Mouse (Mus musculus): ENCODE results near the gene Trip4. TPM values are rescaled to one million over a fixed set of nuclear protein-coding genes. Genes with fewer than 3 reads are reported as not detected.

Trip4 gene
- polyA plus RNA-seq, 1 experiment: 10.8 TPM

GRCm38 (mm10) chr9:65793506-65793905, 115.1 kb downstream of the Trip4 start:
- H3K4me3 ChIP-seq (ENCODE audit: control insufficient read depth, insufficient read depth, low read length): no peak overlapping the region
- no peaks in the 10 kb centered on the region for H3K36me3 ChIP-seq (ENCODE audit: control insufficient read depth, insufficient read depth, low read length)
- H3K27ac ChIP-seq (ENCODE audit: control insufficient read depth, insufficient read depth, low read length): no peak overlapping the region
- DNase-seq: no peak
- 77% methylated on average over 3 of the region's 3 CpGs for WGBS
- H3K4me1 ChIP-seq (replicated peaks; ENCODE audit: control insufficient read depth, insufficient read depth, low read length): no peaks in the 10 kb centered on the region
- no peak for TF ChIP-seq CTCF (IDR thresholded peaks at IDR 0.05; ENCODE audit: borderline replicate concordance, control insufficient read depth, extremely low read depth, insufficient read depth, low read length, poor library complexity)
- TF ChIP-seq POLR2A (IDR thresholded peaks at IDR 0.05; ENCODE audit: control insufficient read depth, extremely low read depth, insufficient read depth, low read length, poor library complexity): no peak
- no peaks in the 10 kb centered on the region for H3K27me3 ChIP-seq (ENCODE audit: control insufficient read depth, insufficient read depth, low read length)

GRCm38 (mm10) chr9:65793086-65793485, 115.5 kb downstream of the Trip4 start:
- Histone ChIP-seq H3K27ac (ENCODE audit: control insufficient read depth, insufficient read depth, low read length) (no peak overlapping the region), H3K4me1 (replicated peaks; ENCODE audit: control insufficient read depth, insufficient read depth, low read length) (no peaks in the 10 kb centered on the region), H3K27me3 (ENCODE audit: control insufficient read depth, insufficient read depth, low read length) (no peaks in the 10 kb centered on the region), H3K4me3 (ENCODE audit: control insufficient read depth, insufficient read depth, low read length) (no peak overlapping the region), H3K36me3 (ENCODE audit: control insufficient read depth, insufficient read depth, low read length) (no peaks in the 10 kb centered on the region)
- no peak for DNase-seq
- TF ChIP-seq CTCF (IDR thresholded peaks at IDR 0.05; ENCODE audit: borderline replicate concordance, control insufficient read depth, extremely low read depth, insufficient read depth, low read length, poor library complexity): no peak
- no peak for TF ChIP-seq POLR2A (IDR thresholded peaks at IDR 0.05; ENCODE audit: control insufficient read depth, extremely low read depth, insufficient read depth, low read length, poor library complexity)
- WGBS: 92% methylated on average over 3 of the region's 3 CpGs

- Histone ChIP-seq H3K27ac (ENCODE audit: control insufficient read depth, insufficient read depth, low read length) (no peak overlapping the region), H3K4me3 (ENCODE audit: control insufficient read depth, insufficient read depth, low read length) (no peak overlapping the region), H3K36me3 (ENCODE audit: control insufficient read depth, insufficient read depth, low read length) (no peaks in the 10 kb centered on the region), H3K4me1 (replicated peaks; ENCODE audit: control insufficient read depth, insufficient read depth, low read length) (no peaks in the 10 kb centered on the region), H3K27me3 (ENCODE audit: control insufficient read depth, insufficient read depth, low read length) (no peaks in the 10 kb centered on the region)
- no peak for DNase-seq
- TF ChIP-seq CTCF (IDR thresholded peaks at IDR 0.05; ENCODE audit: borderline replicate concordance, control insufficient read depth, extremely low read depth, insufficient read depth, low read length, poor library complexity) (no peak), POLR2A (IDR thresholded peaks at IDR 0.05; ENCODE audit: control insufficient read depth, extremely low read depth, insufficient read depth, low read length, poor library complexity) (no peak)
These were observed 116.7 kb downstream of the Trip4 start for GRCm38 (mm10) chr9:65791846-65792245.

GRCm38 (mm10) chr9:65791106-65791505, 117.5 kb downstream of the Trip4 start:
- 95% methylated on average over 4 of the region's 4 CpGs for WGBS
- no peaks in the 10 kb centered on the region for H3K27me3 ChIP-seq (ENCODE audit: control insufficient read depth, insufficient read depth, low read length)
- TF ChIP-seq POLR2A (IDR thresholded peaks at IDR 0.05; ENCODE audit: control insufficient read depth, extremely low read depth, insufficient read depth, low read length, poor library complexity) (no peak), CTCF (IDR thresholded peaks at IDR 0.05; ENCODE audit: borderline replicate concordance, control insufficient read depth, extremely low read depth, insufficient read depth, low read length, poor library complexity) (no peak)
- no peak for DNase-seq
- no peaks in the 10 kb centered on the region for H3K36me3 ChIP-seq (ENCODE audit: control insufficient read depth, insufficient read depth, low read length)
- H3K4me3 ChIP-seq (ENCODE audit: control insufficient read depth, insufficient read depth, low read length): no peak overlapping the region
- no peak overlapping the region for H3K27ac ChIP-seq (ENCODE audit: control insufficient read depth, insufficient read depth, low read length)
- no peaks in the 10 kb centered on the region for H3K4me1 ChIP-seq (replicated peaks; ENCODE audit: control insufficient read depth, insufficient read depth, low read length)

- TF ChIP-seq POLR2A (IDR thresholded peaks at IDR 0.05; ENCODE audit: control insufficient read depth, extremely low read depth, insufficient read depth, low read length, poor library complexity) (no peak), CTCF (IDR thresholded peaks at IDR 0.05; ENCODE audit: borderline replicate concordance, control insufficient read depth, extremely low read depth, insufficient read depth, low read length, poor library complexity) (no peak)
- no peaks in the 10 kb centered on the region for H3K4me1 ChIP-seq (replicated peaks; ENCODE audit: control insufficient read depth, insufficient read depth, low read length)
- 95% methylated on average over 3 of the region's 3 CpGs for WGBS
- H3K27me3 ChIP-seq (ENCODE audit: control insufficient read depth, insufficient read depth, low read length): no peaks in the 10 kb centered on the region
- no peaks in the 10 kb centered on the region for H3K36me3 ChIP-seq (ENCODE audit: control insufficient read depth, insufficient read depth, low read length)
- H3K27ac ChIP-seq (ENCODE audit: control insufficient read depth, insufficient read depth, low read length): no peak overlapping the region
- DNase-seq: no peak
- H3K4me3 ChIP-seq (ENCODE audit: control insufficient read depth, insufficient read depth, low read length): no peak overlapping the region
These were observed 118.8 kb downstream of the Trip4 start for GRCm38 (mm10) chr9:65789788-65790187.

- TF ChIP-seq POLR2A (IDR thresholded peaks at IDR 0.05; ENCODE audit: control insufficient read depth, extremely low read depth, insufficient read depth, low read length, poor library complexity) (no peak), CTCF (IDR thresholded peaks at IDR 0.05; ENCODE audit: borderline replicate concordance, control insufficient read depth, extremely low read depth, insufficient read depth, low read length, poor library complexity) (no peak)
- Histone ChIP-seq H3K4me1 (replicated peaks; ENCODE audit: control insufficient read depth, insufficient read depth, low read length) (no peaks in the 10 kb centered on the region), H3K4me3 (ENCODE audit: control insufficient read depth, insufficient read depth, low read length) (no peak overlapping the region), H3K36me3 (ENCODE audit: control insufficient read depth, insufficient read depth, low read length) (no peaks in the 10 kb centered on the region), H3K27me3 (ENCODE audit: control insufficient read depth, insufficient read depth, low read length) (no peaks in the 10 kb centered on the region), H3K27ac (ENCODE audit: control insufficient read depth, insufficient read depth, low read length) (no peak overlapping the region)
- DNase-seq: no peak
- WGBS: 93% methylated on average over 4 of the region's 4 CpGs
These were observed 120.0 kb downstream of the Trip4 start for GRCm38 (mm10) chr9:65788556-65788955.

- no peaks in the 10 kb centered on the region for H3K27me3 ChIP-seq (ENCODE audit: control insufficient read depth, insufficient read depth, low read length)
- H3K4me3 ChIP-seq (ENCODE audit: control insufficient read depth, insufficient read depth, low read length): no peak overlapping the region
- no peak for TF ChIP-seq POLR2A (IDR thresholded peaks at IDR 0.05; ENCODE audit: control insufficient read depth, extremely low read depth, insufficient read depth, low read length, poor library complexity)
- TF ChIP-seq CTCF (IDR thresholded peaks at IDR 0.05; ENCODE audit: borderline replicate concordance, control insufficient read depth, extremely low read depth, insufficient read depth, low read length, poor library complexity): no peak
- H3K27ac ChIP-seq (ENCODE audit: control insufficient read depth, insufficient read depth, low read length): no peak overlapping the region
- DNase-seq: no peak
- H3K4me1 ChIP-seq (replicated peaks; ENCODE audit: control insufficient read depth, insufficient read depth, low read length): no peaks in the 10 kb centered on the region
- no peaks in the 10 kb centered on the region for H3K36me3 ChIP-seq (ENCODE audit: control insufficient read depth, insufficient read depth, low read length)
- WGBS: 90% methylated on average over 4 of the region's 4 CpGs
These were observed 120.7 kb downstream of the Trip4 start for GRCm38 (mm10) chr9:65787829-65788344.
